Mouse (Mus musculus): ENCODE measurements around the gene Cryba2. TPM values are rescaled to one million over a fixed set of nuclear protein-coding genes. Genes with fewer than 3 reads are reported as not detected.

Cryba2 gene
- polyA plus RNA-seq, 1 experiment from 2014 or later, result not detected

MicroRNAs encoded within 50 kb of the gene (microRNA counts, 519-probe panel; counts per million panel counts)
- microRNA mmu-miR-375, result 31.2 counts per million

Small RNA genes within 50 kb of the gene (microRNA-seq; reads per million reads assigned to microRNA genes)
- 298 reads per million, percentile 51 among the genes with 10 or more reads in this experiment for gene Mir375 (ENCODE audit: insufficient number of aligned reads)

Other genes starting within 250 kb of the Cryba2 start
- gene Ttll4, start 231.4 kb downstream of the Cryba2 start, polyA plus RNA-seq (2014; fragmentation: Nextera tagmentation; extraction: Ambion mirVana), result 54.8 and 68.5 TPM in 2 replicates
- 5.8 and 6.7 TPM in 2 replicates for gene Cyp27a1, start 179.6 kb downstream of the Cryba2 start, polyA plus RNA-seq (2014; fragmentation: Nextera tagmentation; extraction: Ambion mirVana)
- gene Prkag3, start 143.9 kb downstream of the Cryba2 start, polyA plus RNA-seq (2014; fragmentation: Nextera tagmentation; extraction: Ambion mirVana), result 0.39 TPM in 1 of 2 replicates, not detected in the other
- 7.0 and 8.5 TPM in 2 replicates for gene Wnt6, start 121.3 kb downstream of the Cryba2 start, polyA plus RNA-seq (2014; fragmentation: Nextera tagmentation; extraction: Ambion mirVana)
- 1.5 and 2.4 TPM in 2 replicates for gene Wnt10a, start 101.6 kb downstream of the Cryba2 start, polyA plus RNA-seq (2014; fragmentation: Nextera tagmentation; extraction: Ambion mirVana)
- gene Cdk5r2, start 38.2 kb downstream of the Cryba2 start, polyA plus RNA-seq (2014; fragmentation: Nextera tagmentation; extraction: Ambion mirVana), result 1.2 and 1.4 TPM in 2 replicates
- gene Fev, start 7.7 kb downstream of the Cryba2 start, polyA plus RNA-seq (2014; fragmentation: Nextera tagmentation; extraction: Ambion mirVana), result not detected in 2 replicates
- 0.11 and 0.25 TPM in 2 replicates for gene Cfap65, start 42.5 kb upstream of the Cryba2 start, polyA plus RNA-seq (2014; fragmentation: Nextera tagmentation; extraction: Ambion mirVana)
- gene Ihh, start 58.5 kb upstream of the Cryba2 start, polyA plus RNA-seq (2014; fragmentation: Nextera tagmentation; extraction: Ambion mirVana), result 0.07 and 0.35 TPM in 2 replicates
- gene Nhej1, start 232.1 kb upstream of the Cryba2 start, polyA plus RNA-seq (2014; fragmentation: Nextera tagmentation; extraction: Ambion mirVana), result 9.1 and 12.7 TPM in 2 replicates
- 0.15 TPM in 1 of 2 replicates, not detected in the other for gene Slc23a3, start 240.7 kb upstream of the Cryba2 start, polyA plus RNA-seq (2014; fragmentation: Nextera tagmentation; extraction: Ambion mirVana)
- 48.4 and 49.1 TPM in 2 replicates for gene Cnppd1, start 249.6 kb upstream of the Cryba2 start, polyA plus RNA-seq (2014; fragmentation: Nextera tagmentation; extraction: Ambion mirVana)
- 58.9 and 65.6 TPM in 2 replicates for gene Retreg2, start 249.6 kb upstream of the Cryba2 start, polyA plus RNA-seq (2014; fragmentation: Nextera tagmentation; extraction: Ambion mirVana)